Mouse (Mus musculus): ENCODE measurements around the gene Rph3a. TPM values are rescaled to one million over a fixed set of nuclear protein-coding genes. Genes with fewer than 3 reads are reported as not detected.
"Not testable (repeated sequence)": the region's sequence is repeated elsewhere in the genome, so short reads cannot be mapped to it uniquely, and the experiment has no call there.

The Rph3a gene
- total RNA-seq, 1 experiment from 2014 or later = not detected

DNA sequence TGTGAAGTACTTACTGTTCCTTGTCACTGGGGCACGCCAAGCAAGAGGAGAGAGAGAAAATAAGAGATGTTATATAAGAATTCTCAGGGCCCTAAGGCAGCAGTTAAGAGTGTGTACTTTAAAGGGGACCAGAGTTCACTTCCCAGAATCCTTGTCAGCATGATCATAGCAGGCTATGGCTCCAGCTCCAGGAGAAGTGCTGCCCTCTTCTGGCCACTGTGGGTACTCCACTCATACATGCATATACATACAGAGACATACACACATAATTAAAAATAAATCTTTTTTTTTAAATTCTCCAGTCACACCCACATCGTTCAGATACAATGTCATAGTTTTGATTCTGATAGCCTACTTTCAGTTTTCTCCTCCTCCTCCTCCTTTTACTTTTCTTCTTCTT, 29.8 kb downstream of the Rph3a start:
- no peak for ATAC-seq (replicated peaks; ENCODE audit: low read depth, poor library complexity, severe bottlenecking)

GRCm38 (mm10) chr5:120976138-120976537, 33.8 kb downstream of the Rph3a start:
- ATAC-seq (replicated peaks; ENCODE audit: low read depth, poor library complexity, severe bottlenecking) = no peak

GRCm38 (mm10) chr5:120974522-120974921, 35.4 kb downstream of the Rph3a start:
- no peak for ATAC-seq (replicated peaks; ENCODE audit: low read depth, poor library complexity, severe bottlenecking)

- ATAC-seq (replicated peaks; ENCODE audit: low read depth, poor library complexity, severe bottlenecking) = no peak
These were observed 37.6 kb downstream of the Rph3a start for GRCm38 (mm10) chr5:120972278-120972677.

- ATAC-seq (replicated peaks; ENCODE audit: low read depth, poor library complexity, severe bottlenecking) = no peak
These were observed 38.6 kb downstream of the Rph3a start for GRCm38 (mm10) chr5:120971326-120971725.

- no peak for ATAC-seq (replicated peaks; ENCODE audit: low read depth, poor library complexity, severe bottlenecking)
These were observed 40.2 kb downstream of the Rph3a start for GRCm38 (mm10) chr5:120969703-120970102.

DNA sequence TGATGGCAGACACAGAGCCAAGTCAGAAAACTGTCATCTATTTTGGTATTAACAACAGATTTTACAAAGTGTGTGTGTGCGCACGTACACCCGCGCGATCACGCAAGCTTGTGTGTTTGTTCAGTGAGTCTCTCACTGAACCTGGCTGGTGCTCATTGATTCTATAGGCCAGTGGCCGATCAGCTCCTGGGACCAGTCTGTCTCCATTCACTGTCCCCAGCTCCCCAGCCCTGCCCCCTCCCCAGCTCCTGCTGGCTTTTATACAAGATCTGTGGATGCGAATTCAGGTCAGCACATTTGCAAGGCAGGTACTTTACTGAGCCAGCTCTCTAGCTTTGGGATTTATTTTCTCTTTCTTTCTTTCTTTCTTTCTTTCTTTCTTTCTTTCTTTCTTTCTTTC, 41.1 kb downstream of the Rph3a start:
- ATAC-seq (replicated peaks; ENCODE audit: low read depth, poor library complexity, severe bottlenecking) = no peak

- ATAC-seq (replicated peaks; ENCODE audit: low read depth, poor library complexity, severe bottlenecking) = no peak
These were observed 41.8 kb downstream of the Rph3a start for GRCm38 (mm10) chr5:120968134-120968532.

DNA sequence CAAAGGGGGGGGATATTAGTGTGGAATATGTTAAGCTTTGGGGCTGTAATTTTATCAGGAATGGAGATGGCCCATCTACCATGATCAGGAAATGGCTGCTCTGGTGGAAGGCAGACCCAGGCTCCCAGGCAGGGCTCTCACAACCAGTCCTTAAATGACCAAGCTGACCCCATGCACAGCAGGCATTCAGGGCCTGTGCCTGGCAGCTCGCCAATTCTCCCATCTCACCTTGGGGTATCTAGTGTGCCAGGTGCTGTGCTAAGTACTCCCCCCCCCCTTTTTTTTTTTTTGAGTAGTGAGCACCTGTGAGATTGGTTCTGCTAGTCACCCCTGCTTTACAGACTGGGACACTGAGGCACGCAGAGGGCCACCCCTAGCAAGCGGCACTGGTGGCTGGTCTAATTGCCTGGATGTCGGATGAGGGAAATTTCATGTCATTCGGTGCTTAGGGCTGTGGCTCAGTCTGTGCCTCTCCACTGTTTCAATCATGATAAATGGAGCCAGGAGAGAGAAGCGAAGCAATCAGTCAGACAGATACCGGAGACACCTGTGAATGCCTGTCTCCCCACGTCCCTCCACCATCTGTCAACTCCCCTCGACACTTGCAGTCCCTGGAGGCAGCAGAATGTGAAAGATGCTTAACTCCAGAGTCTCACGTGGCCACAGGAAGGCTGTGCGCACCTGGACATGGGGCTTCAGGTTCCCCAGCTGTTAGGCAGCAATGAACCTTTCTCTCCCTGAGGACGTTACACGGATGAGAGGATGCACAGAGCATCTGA, 42.3 kb downstream of the Rph3a start:
- ATAC-seq (replicated peaks; ENCODE audit: low read depth, poor library complexity, severe bottlenecking) = no peak

GRCm38 (mm10) chr5:120966894-120967293, 43.0 kb downstream of the Rph3a start:
- no peak for ATAC-seq (replicated peaks; ENCODE audit: low read depth, poor library complexity, severe bottlenecking)

- ATAC-seq (replicated peaks; ENCODE audit: low read depth, poor library complexity, severe bottlenecking) = no peak
These were observed 43.7 kb downstream of the Rph3a start for GRCm38 (mm10) chr5:120966156-120966555.

DNA sequence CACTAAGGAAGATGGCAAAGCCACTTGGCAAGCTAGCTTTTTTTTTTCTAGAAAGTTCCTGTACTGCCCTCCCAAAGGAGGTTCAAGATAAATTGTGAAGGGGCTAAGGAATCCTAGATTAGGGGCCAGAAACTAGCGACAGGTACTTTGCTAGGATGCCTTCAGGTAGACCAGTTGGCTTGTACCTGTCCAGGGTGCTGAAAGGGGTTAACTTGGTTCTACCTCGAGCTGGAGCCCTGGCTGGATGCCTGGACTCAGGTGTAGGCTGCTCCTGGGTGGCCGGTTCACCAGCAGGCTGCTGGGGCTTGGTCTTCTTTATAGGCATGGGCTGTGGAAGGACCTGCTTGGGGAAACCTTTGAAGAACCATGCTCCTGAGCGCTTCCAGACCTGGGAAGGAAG, 48.9 kb downstream of the Rph3a start:
- no peak for ATAC-seq (replicated peaks; ENCODE audit: low read depth, poor library complexity, severe bottlenecking)

GRCm38 (mm10) chr5:120953974-120954373, 55.9 kb downstream of the Rph3a start:
- ATAC-seq (replicated peaks; ENCODE audit: low read depth, poor library complexity, severe bottlenecking) = peak; percentile 86

DNA sequence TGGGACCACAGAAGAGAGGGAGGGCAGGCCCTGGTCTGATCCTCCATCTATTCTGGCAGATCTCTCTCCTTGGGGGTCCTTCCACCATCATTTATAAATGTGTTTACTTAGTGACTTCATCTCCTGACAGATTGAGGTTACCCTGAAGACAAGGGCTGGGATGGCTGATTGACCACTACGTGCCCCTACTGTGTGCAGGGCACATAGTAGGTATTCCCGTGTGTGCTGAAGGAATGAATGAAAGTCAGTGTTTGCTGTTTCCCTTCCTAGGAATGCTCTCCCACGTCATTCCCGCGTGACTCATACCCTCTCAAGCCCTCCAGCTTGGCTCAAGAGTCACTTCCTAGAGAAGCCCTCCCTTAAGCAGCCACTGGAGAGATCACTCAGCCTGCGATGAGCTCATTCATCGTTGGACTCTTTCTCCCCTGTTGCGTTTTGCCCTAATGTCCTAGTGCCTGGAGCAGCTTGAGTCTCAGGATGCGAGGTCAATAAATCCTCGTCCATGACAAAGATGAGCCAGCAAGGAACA, 57.6 kb downstream of the Rph3a start:
- ATAC-seq (replicated peaks; ENCODE audit: low read depth, poor library complexity, severe bottlenecking) = no peak

- ATAC-seq (replicated peaks; ENCODE audit: low read depth, poor library complexity, severe bottlenecking) = no peak
These were observed 67.8 kb downstream of the Rph3a start for GRCm38 (mm10) chr5:120942076-120942475.

DNA sequence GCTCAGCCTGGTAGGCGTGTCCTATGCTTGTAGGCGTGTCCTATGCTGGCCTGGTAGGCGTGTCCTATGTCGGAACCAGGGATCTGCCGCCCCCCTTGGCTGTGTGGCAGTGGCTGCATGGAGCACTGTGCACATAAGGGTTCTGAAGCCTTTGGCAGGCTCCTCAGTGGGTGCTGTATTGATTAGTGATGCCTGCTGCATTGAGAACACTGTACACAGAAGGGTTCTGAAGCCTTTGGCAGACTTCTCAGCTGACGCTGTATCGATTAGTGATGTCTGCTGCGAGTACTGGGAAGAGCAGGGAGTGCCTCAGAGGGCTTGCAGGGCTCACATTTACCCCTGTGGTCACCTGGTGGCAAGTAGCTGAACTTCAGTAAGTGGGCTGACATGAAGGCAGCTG, 71.3 kb downstream of the Rph3a start:
- peak; percentile 76 for ATAC-seq (replicated peaks; ENCODE audit: low read depth, poor library complexity, severe bottlenecking)

DNA sequence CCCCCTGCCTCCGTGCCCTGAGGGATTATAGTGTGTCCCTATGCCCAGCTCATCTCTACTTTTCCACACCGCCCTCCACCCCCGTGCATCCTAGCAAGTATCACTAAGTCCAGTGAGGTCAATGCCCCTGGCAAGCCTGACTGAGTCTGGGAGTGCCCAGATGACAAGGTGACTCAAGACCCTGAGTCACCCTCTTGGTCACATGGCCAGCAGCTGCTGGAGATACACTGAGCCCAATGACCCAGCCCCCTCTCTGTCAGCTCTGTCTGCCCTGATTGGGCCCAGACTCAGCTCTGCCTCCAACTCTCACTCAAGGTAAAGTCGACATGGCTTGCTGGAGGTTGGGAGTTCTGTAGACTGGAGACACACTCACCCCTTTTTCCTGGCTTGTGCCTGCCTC, 72.1 kb downstream of the Rph3a start:
- ATAC-seq (replicated peaks; ENCODE audit: low read depth, poor library complexity, severe bottlenecking) = no peak

GRCm38 (mm10) chr5:120933966-120934365, 75.9 kb downstream of the Rph3a start:
- no peak for ATAC-seq (replicated peaks; ENCODE audit: low read depth, poor library complexity, severe bottlenecking)

DNA sequence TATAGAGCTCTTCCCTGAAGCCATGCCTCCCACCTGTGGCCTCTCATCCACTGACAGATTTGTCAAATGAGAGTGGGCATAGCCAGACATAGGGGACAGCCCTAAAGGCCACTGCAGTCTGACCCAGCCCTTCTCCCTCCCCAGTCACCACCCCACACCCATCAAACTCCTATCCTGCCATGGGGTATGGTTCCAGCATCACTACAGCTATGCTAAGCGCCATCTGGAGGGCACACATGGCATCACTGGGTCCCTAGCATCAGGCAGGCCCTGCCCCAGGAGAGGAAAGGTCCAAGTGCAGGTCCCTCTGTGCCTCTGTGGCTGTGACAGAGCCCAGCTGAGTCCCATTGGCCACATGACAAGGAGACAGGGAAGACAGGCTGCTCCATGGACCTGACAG, 82.9 kb downstream of the Rph3a start:
- peak; percentile 50; the same call in 1 of the 2 replicates for ATAC-seq (replicated peaks; ENCODE audit: low read depth, poor library complexity, severe bottlenecking)

GRCm38 (mm10) chr5:120926311-120926710, 83.6 kb downstream of the Rph3a start:
- not testable (repeated sequence) for ATAC-seq (replicated peaks; ENCODE audit: low read depth, poor library complexity, severe bottlenecking)

DNA sequence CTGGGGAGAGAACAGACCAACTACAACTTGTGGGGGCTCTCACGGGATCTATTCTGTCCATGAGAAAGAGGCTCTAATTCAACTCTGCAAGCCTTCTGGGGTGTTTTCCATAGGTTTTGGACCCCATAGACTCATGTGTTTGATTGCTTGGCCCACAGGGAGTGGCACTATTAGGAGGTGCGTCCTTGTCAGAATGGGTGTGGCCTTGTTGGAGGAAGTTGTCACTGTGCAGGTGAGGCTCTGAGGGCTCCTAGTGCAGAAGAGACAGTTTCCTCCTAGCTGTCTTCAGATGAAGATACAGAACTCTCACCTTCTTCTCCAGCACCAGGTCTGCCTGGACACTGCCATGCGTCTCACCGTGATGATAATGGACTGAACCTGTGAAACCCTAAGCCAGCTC, 85.4 kb downstream of the Rph3a start:
- not testable (repeated sequence) for ATAC-seq (replicated peaks; ENCODE audit: low read depth, poor library complexity, severe bottlenecking)

DNA sequence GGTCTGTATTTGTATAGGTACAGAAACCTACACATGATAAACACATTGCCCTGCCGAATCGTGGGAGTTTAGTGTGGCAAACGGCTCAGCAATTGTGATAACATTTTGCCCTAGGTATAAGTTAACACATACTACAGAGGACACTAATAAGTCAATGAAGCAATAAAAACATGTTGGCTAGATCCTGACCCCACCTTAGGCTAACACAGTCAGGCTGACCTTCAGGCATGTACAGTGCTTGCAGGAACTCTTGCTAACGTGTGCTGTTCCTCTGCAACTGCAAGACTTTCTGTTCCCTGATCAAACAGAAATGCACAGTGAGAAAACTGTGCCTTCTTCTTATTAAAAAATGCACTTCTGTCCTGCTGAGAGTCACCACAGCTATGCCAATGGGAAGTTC, 85.9 kb downstream of the Rph3a start:
- no peak for ATAC-seq (replicated peaks; ENCODE audit: low read depth, poor library complexity, severe bottlenecking)
